8 mouse cellular contexts compared by ENCODE assay signal in genomic region chr10:88304302-88304701, GRCm38 (mm10).
DNase-seq lines count a peak whose midpoint lies in the region; ATAC-seq lines count a peak whose summit lies in the region.

No protein-coding gene starts in this region.

- no peaks in the 10 kb centered on the region for H3K36me3 ChIP-seq in liver, embryonic 12.5 days
- H3K36me3 ChIP-seq in intestine, embryonic 16.5 days (ENCODE audit: control insufficient read depth, insufficient read depth, low read length), result no peaks in the 10 kb centered on the region
- no peaks in the 10 kb centered on the region for H3K36me3 ChIP-seq in midbrain, embryonic 15.5 days (replicated peaks)
- no peaks in the 10 kb centered on the region for H3K36me3 ChIP-seq in splenic B cell, adult 2 months (ENCODE audit: control insufficient read depth, insufficient read depth, low read length, poor library complexity, severe bottlenecking)

- intact Hi-C loops in left cerebral cortex, postnatal 14 days (cut with DNase I), result loop anchor here (10.0 kb wide), 2 partner anchors 450 to 650 kb away; partner anchors contain the start of gene Igf1

- no peaks in the 10 kb centered on the region for H3K27me3 ChIP-seq in liver, embryonic 12.5 days (replicated peaks)
- no peaks in the 10 kb centered on the region for H3K27me3 ChIP-seq in intestine, embryonic 16.5 days (replicated peaks; ENCODE audit: control insufficient read depth, insufficient read depth, low read length)
- no peaks in the 10 kb centered on the region for H3K27me3 ChIP-seq in midbrain, embryonic 15.5 days (replicated peaks)
- H3K27me3 ChIP-seq in splenic B cell, adult 2 months (ENCODE audit: control insufficient read depth, insufficient read depth, low read length, poor library complexity, severe bottlenecking), result no peaks in the 10 kb centered on the region

- H3K9me3 ChIP-seq in liver, embryonic 12.5 days (replicated peaks), result no peaks in the 10 kb centered on the region
- H3K9me3 ChIP-seq in intestine, embryonic 16.5 days (ENCODE audit: control insufficient read depth, low read length), result no peaks in the 10 kb centered on the region
- H3K9me3 ChIP-seq in midbrain, embryonic 15.5 days, result no peaks in the 10 kb centered on the region

- no peak for ATAC-seq in liver, embryonic 12.5 days
- ATAC-seq in intestine, embryonic 16.5 days, result peak; percentile 62; the same call in 1 of the 2 replicates
- peak; percentile 63; the same call in 1 of the 2 replicates for ATAC-seq in midbrain, embryonic 15.5 days (replicated peaks)

- peak; percentile 67 for DNase-seq in liver
- peak; percentile 87 to 90 for DNase-seq in cerebellum, postnatal 10 days
- peak; percentile 85 for DNase-seq in gastrocnemius, postnatal 10 days
- DNase-seq in left cerebral cortex, postnatal 14 days (ENCODE audit: low spot score in 2 of 2), result peak; percentile 55 to 79
- DNase-seq in splenic B cell, adult 2 months (ENCODE audit: low read depth, low spot score), result peak; percentile 31

- no peak overlapping the region for H3K4me2 ChIP-seq in liver, embryonic 12.5 days
- no peak overlapping the region for H3K4me2 ChIP-seq in intestine, embryonic 16.5 days (ENCODE audit: low read depth, low read length)
- H3K4me2 ChIP-seq in midbrain, embryonic 15.5 days, result no peak overlapping the region

- 2% methylated on average over 4 of the region's 4 CpGs for WGBS in liver, embryonic 12.5 days (ENCODE audit: insufficient replicate concordance)
- 9% methylated on average over 4 of the region's 4 CpGs for WGBS in intestine, embryonic 16.5 days
- WGBS in midbrain, embryonic 15.5 days, result 8% methylated on average over 4 of the region's 4 CpGs

- H3K4me3 ChIP-seq in liver, embryonic 12.5 days, result no peak overlapping the region
- no peak overlapping the region for H3K4me3 ChIP-seq in intestine, embryonic 16.5 days (ENCODE audit: low read length)
- H3K4me3 ChIP-seq in midbrain, embryonic 15.5 days, result no peak overlapping the region

- no peak overlapping the region for H3K9ac ChIP-seq in liver, embryonic 12.5 days
- H3K9ac ChIP-seq in intestine, embryonic 16.5 days (ENCODE audit: low read depth, low read length), result no peak overlapping the region
- no peak overlapping the region for H3K9ac ChIP-seq in midbrain, embryonic 15.5 days

- H3K4me1 ChIP-seq in liver, embryonic 12.5 days, result no peaks in the 10 kb centered on the region
- H3K4me1 ChIP-seq in intestine, embryonic 16.5 days (ENCODE audit: control insufficient read depth, insufficient read depth, low read length), result 0 out of 2 replicates have a peak, but pooled peaks cover 4% of the 10 kb centered on the region
- H3K4me1 ChIP-seq in midbrain, embryonic 15.5 days, result no peaks in the 10 kb centered on the region

- no peak overlapping the region for H3K27ac ChIP-seq in liver, embryonic 12.5 days
- no peak overlapping the region for H3K27ac ChIP-seq in intestine, embryonic 16.5 days (ENCODE audit: low read length)
- H3K27ac ChIP-seq in midbrain, embryonic 15.5 days, result no peak overlapping the region

Comparison
In these comparisons a context has a peak if more than half of its experiments do, and no peak if none do; other contexts are left out.
1. DNase-seq: peak in every context shown above with its lines; median percentile 88 in cerebellum, postnatal 10 days; 85 in gastrocnemius, postnatal 10 days; 67 in liver; 67 in left cerebral cortex, postnatal 14 days; 31 in splenic B cell, adult 2 months.